Comparison of ENCODE assay signal across 24 mouse cellular contexts in genomic region chr8:87672214-87672613, GRCm38 (mm10).
DNase-seq lines count a peak whose midpoint lies in the region; ATAC-seq and TF ChIP-seq lines count a peak whose summit lies in the region.
"Had no signal": no experiment of that assay in that cellular context is flagged by ENCODE, and none has a peak within 500 bp of the region (broad histone marks: within the 10 kb centered on the region; RNA-seq: fewer than 3 reads in every experiment).

No protein-coding gene starts in this region.

- peaks cover 42% of the 10 kb centered on the region for H3K4me1 ChIP-seq in forebrain, embryonic 14.5 days (ENCODE audit: control insufficient read depth, insufficient read depth, low read length)
- peaks cover 60% of the 10 kb centered on the region for H3K4me1 ChIP-seq in hindbrain, embryonic 15.5 days (replicated peaks)
- H3K4me1 ChIP-seq: heart, embryonic 12.5 days; liver, embryonic 13.5 days; stomach, embryonic 15.5 days had no signal

- ATAC-seq in forebrain, embryonic 14.5 days: no peak
- no peak for ATAC-seq in hindbrain, embryonic 15.5 days (ENCODE audit: low FRiP score, low read depth)
- no peak for ATAC-seq in megakaryocyte, adult 5-6 weeks (ENCODE audit: poor library complexity, severe bottlenecking)
- ATAC-seq: intestine, postnatal 0 days had no signal

- intact Hi-C loops in left cerebral cortex, adult 2 months (cut with DNase I): no loop called here
- intact Hi-C loops in left cerebral cortex, postnatal 36 days (cut with DNase I): no loop called here

- H3K4me3 ChIP-seq in left cerebral cortex, adult 2 months: no peak overlapping the region
- H3K4me3 ChIP-seq in forebrain, embryonic 14.5 days (ENCODE audit: low read depth, low read length): no peak overlapping the region
- H3K4me3 ChIP-seq in hindbrain, embryonic 15.5 days: no peak overlapping the region
- H3K4me3 ChIP-seq: heart, embryonic 12.5 days; kidney, embryonic 15.5 days; liver, embryonic 13.5 days; megakaryocyte, embryonic 14.5 days; neural tube, embryonic 12.5 days; stomach, embryonic 15.5 days had no signal

- no peak overlapping the region for H3K4me2 ChIP-seq in forebrain, embryonic 14.5 days (ENCODE audit: low read length)
- no peak overlapping the region for H3K4me2 ChIP-seq in hindbrain, embryonic 15.5 days
- H3K4me2 ChIP-seq: heart, embryonic 12.5 days; kidney, embryonic 15.5 days; liver, embryonic 13.5 days; neural tube, embryonic 12.5 days; stomach, embryonic 15.5 days had no signal

- TF ChIP-seq CTCF in left cerebral cortex, adult 2 months (IDR thresholded peaks at IDR 0.05): no peak

- no peak overlapping the region for H3K9ac ChIP-seq in forebrain, embryonic 14.5 days (ENCODE audit: low read length)
- H3K9ac ChIP-seq in hindbrain, embryonic 15.5 days: no peak overlapping the region
- H3K9ac ChIP-seq: heart, embryonic 12.5 days; kidney, embryonic 15.5 days; liver, embryonic 13.5 days; neural tube, embryonic 12.5 days; stomach, embryonic 15.5 days had no signal

- no peaks in the 10 kb centered on the region for H3K36me3 ChIP-seq in forebrain, embryonic 14.5 days (ENCODE audit: control insufficient read depth, insufficient read depth, low read length)
- no peaks in the 10 kb centered on the region for H3K36me3 ChIP-seq in hindbrain, embryonic 15.5 days
- H3K36me3 ChIP-seq: heart, embryonic 12.5 days; kidney, embryonic 15.5 days; liver, embryonic 13.5 days; neural tube, embryonic 12.5 days; stomach, embryonic 15.5 days had no signal

- H3K9me3 ChIP-seq in forebrain, embryonic 14.5 days (replicated peaks; ENCODE audit: control insufficient read depth, low read length): no peaks in the 10 kb centered on the region
- no peaks in the 10 kb centered on the region for H3K9me3 ChIP-seq in hindbrain, embryonic 15.5 days
- H3K9me3 ChIP-seq: heart, embryonic 12.5 days; kidney, embryonic 15.5 days; liver, embryonic 13.5 days; neural tube, embryonic 12.5 days; stomach, embryonic 15.5 days had no signal

- 77% methylated on average over 2 of the region's 2 CpGs for WGBS in forebrain, embryonic 14.5 days
- 47% methylated on average over 2 of the region's 2 CpGs for WGBS in hindbrain, embryonic 15.5 days

- no peaks in the 10 kb centered on the region for H3K27me3 ChIP-seq in forebrain, embryonic 14.5 days (replicated peaks; ENCODE audit: control insufficient read depth, insufficient read depth, low read length)
- no peaks in the 10 kb centered on the region for H3K27me3 ChIP-seq in hindbrain, embryonic 15.5 days
- H3K27me3 ChIP-seq: heart, embryonic 12.5 days; kidney, embryonic 15.5 days; liver, embryonic 13.5 days; neural tube, embryonic 12.5 days; stomach, embryonic 15.5 days had no signal

- peak; percentile 50 for DNase-seq in cerebellum, adult 9-10 months
- DNase-seq in cerebellum, postnatal 36 days: no peak
- no peak for DNase-seq in left cerebral cortex, adult 2 months (ENCODE audit: extremely low spot score in 1 of 2, low spot score in 2 of 2)
- DNase-seq in left cerebral cortex, postnatal 36 days (ENCODE audit: low spot score in 2 of 2): no peak
- DNase-seq in forebrain, embryonic 14.5 days (ENCODE audit: low spot score): no peak
- DNase-seq in spleen, postnatal 4 days (ENCODE audit: low spot score in 2 of 2): no peak
- DNase-seq: adrenal gland, postnatal 36 days; gastrocnemius, postnatal 25 days; heart, adult 18-20 months; heart, postnatal 10 days; kidney, postnatal 36 days; liver, embryonic 13.5 days; lung, adult 2 months; lung, postnatal 14 days; right cerebral cortex, postnatal 4 days; thymus, postnatal 36 days had no signal

- 0 out of 2 replicates have a peak overlapping the region, but pooled peaks have one; percentile 28 for H3K27ac ChIP-seq in left cerebral cortex, adult 2 months
- peak overlapping the region; percentile 67; the same call in 1 of the 2 replicates for H3K27ac ChIP-seq in forebrain, embryonic 14.5 days (ENCODE audit: low read depth, low read length)
- peak overlapping the region; percentile 28 for H3K27ac ChIP-seq in hindbrain, embryonic 15.5 days (replicated peaks)
- H3K27ac ChIP-seq: kidney, embryonic 15.5 days; liver, embryonic 13.5 days; neural tube, embryonic 12.5 days; stomach, embryonic 15.5 days had no signal
